13 mouse cellular contexts compared by ENCODE assay signal in genomic region chr2:156868994-156869393, GRCm38 (mm10). TPM values are rescaled to one million over a fixed set of nuclear protein-coding genes. Genes with fewer than 3 reads are reported as not detected.
DNase-seq lines count a peak whose midpoint lies in the region; ATAC-seq lines count a peak whose summit lies in the region.
"Had no signal": no experiment of that assay in that cellular context is flagged by ENCODE, and none has a peak within 500 bp of the region (broad histone marks: within the 10 kb centered on the region; RNA-seq: fewer than 3 reads in every experiment).

No protein-coding gene starts in this region.

- H3K4me1 ChIP-seq in kidney, embryonic 16.5 days (ENCODE audit: insufficient read depth, low read length) = peaks cover 7% of the 10 kb centered on the region

- ATAC-seq in kidney, embryonic 16.5 days (ENCODE audit: low FRiP score, low TSS enrichment) = no peak

- 82% methylated on average over 8 of the region's 8 CpGs for WGBS in kidney, embryonic 16.5 days

- no peaks in the 10 kb centered on the region for H3K9me3 ChIP-seq in kidney, embryonic 16.5 days (ENCODE audit: low read length)
- H3K9me3 ChIP-seq: embryonic facial prominence, embryonic 13.5 days; G1E; heart, embryonic 15.5 days; limb, embryonic 10.5 days had no signal

- peak; percentile 26 for DNase-seq in adrenal gland, adult 8-10 months
- DNase-seq in adrenal gland, adult 18-20 months (ENCODE audit: low spot score in 2 of 2) = no peak
- DNase-seq in kidney, adult 18-20 months = peak; percentile 58
- DNase-seq in 3T3-L1 (ENCODE audit: low read depth, low spot score) = peak; percentile 56
- DNase-seq in kidney, adult 9 months = peak; percentile 86
- no peak for DNase-seq in urinary bladder, postnatal 14 days (ENCODE audit: low spot score)
- DNase-seq in spleen, postnatal 4 days (ENCODE audit: low spot score in 2 of 2) = no peak
- DNase-seq: lung, postnatal 4 days had no signal

- no peak overlapping the region for H3K4me2 ChIP-seq in kidney, embryonic 16.5 days (replicated peaks; ENCODE audit: low read depth, low read length)
- H3K4me2 ChIP-seq: embryonic facial prominence, embryonic 13.5 days; heart, embryonic 15.5 days had no signal

- peaks cover 41% of the 10 kb centered on the region for H3K36me3 ChIP-seq in kidney, embryonic 16.5 days (ENCODE audit: insufficient read depth, low read length)

- H3K27ac ChIP-seq in kidney, embryonic 16.5 days (ENCODE audit: low read length) = no peak overlapping the region
- H3K27ac ChIP-seq: embryonic facial prominence, embryonic 13.5 days; heart, embryonic 15.5 days; limb, embryonic 10.5 days had no signal

- no peak overlapping the region for H3K4me3 ChIP-seq in kidney, embryonic 16.5 days (ENCODE audit: low read length)
- H3K4me3 ChIP-seq: embryonic facial prominence, embryonic 13.5 days; heart, embryonic 15.5 days; limb, embryonic 10.5 days had no signal

- H3K27me3 ChIP-seq in kidney, embryonic 16.5 days (ENCODE audit: insufficient read depth, low read length) = no peaks in the 10 kb centered on the region
- H3K27me3 ChIP-seq: embryonic facial prominence, embryonic 13.5 days; heart, embryonic 15.5 days had no signal

- H3K9ac ChIP-seq in kidney, embryonic 16.5 days (replicated peaks; ENCODE audit: low read length) = no peak overlapping the region
- H3K9ac ChIP-seq: embryonic facial prominence, embryonic 13.5 days; heart, embryonic 15.5 days had no signal

RNA-seq across cellular contexts. Expression of gene Rab5if, which starts 6.1 kb away (rescaled TPM):
- 100 to 1,000 TPM; 134 to 305 (median 233) TPM for total RNA-seq in adrenal gland, adult 8-10 months (2022)
- total RNA-seq in adrenal gland, adult 18-20 months (2021) = 100 to 1,000 TPM; 223 to 330 TPM
- 167 and 168 TPM in 2 replicates for polyA plus RNA-seq in kidney, embryonic 16.5 days (2015; fragmentation: Nextera tagmentation; extraction: Ambion mirVana)

RNA-seq across cellular contexts. Expression of gene 4930518I15Rik, which starts 11.2 kb away (rescaled TPM):
- total RNA-seq in adrenal gland, adult 8-10 months (2022) = 1 to 10 TPM; 2.6 to 6.2 (median 4.0) TPM
- 1 to 10 TPM; 2.5 to 3.8 TPM for total RNA-seq in adrenal gland, adult 18-20 months (2021)
- polyA plus RNA-seq in kidney, embryonic 16.5 days (2015; fragmentation: Nextera tagmentation; extraction: Ambion mirVana) = 8.0 and 9.9 TPM in 2 replicates

RNA-seq across cellular contexts. Expression of gene Sla2, which starts 18.0 kb away (rescaled TPM):
- total RNA-seq in adrenal gland, adult 8-10 months (2022) = under 1 TPM in 1 of 4 experiments, not detected in 3; 0.14 TPM
- total RNA-seq in adrenal gland, adult 18-20 months (2021) = under 1 TPM in 1 of 2 experiments, not detected in 1; 0.22 TPM
- polyA plus RNA-seq in kidney, embryonic 16.5 days (2015; fragmentation: Nextera tagmentation; extraction: Ambion mirVana) = 0.14 and 0.36 TPM in 2 replicates

RNA-seq across cellular contexts. Expression of gene Tgif2, which starts 29.2 kb away (rescaled TPM):
- total RNA-seq in adrenal gland, adult 8-10 months (2022) = 1 to 10 TPM; 2.4 to 4.0 (median 3.8) TPM
- total RNA-seq in adrenal gland, adult 18-20 months (2021) = 1 to 10 TPM; 2.0 to 2.1 TPM
- polyA plus RNA-seq in kidney, embryonic 16.5 days (2015; fragmentation: Nextera tagmentation; extraction: Ambion mirVana) = 69.5 and 71.1 TPM in 2 replicates

Comparison
In these comparisons a context has a peak if more than half of its experiments do, and no peak if none do; other contexts are left out.
1. DNase-seq: peak in adrenal gland, adult 8-10 months (single experiment), kidney, adult 18-20 months (single experiment), 3T3-L1 (single experiment) and kidney, adult 9 months (single experiment); none in adrenal gland, adult 18-20 months (0 of 2), urinary bladder, postnatal 14 days (single experiment) and spleen, postnatal 4 days (0 of 2).